Mouse (Mus musculus): Measurements from ENCODE around the gene Rarb. TPM values are rescaled to one million over a fixed set of nuclear protein-coding genes. Genes with fewer than 3 reads are reported as not detected.

Rarb gene
- total and polyA plus RNA-seq, 3 experiments = 0.11 TPM; not detected in 2

DNA sequence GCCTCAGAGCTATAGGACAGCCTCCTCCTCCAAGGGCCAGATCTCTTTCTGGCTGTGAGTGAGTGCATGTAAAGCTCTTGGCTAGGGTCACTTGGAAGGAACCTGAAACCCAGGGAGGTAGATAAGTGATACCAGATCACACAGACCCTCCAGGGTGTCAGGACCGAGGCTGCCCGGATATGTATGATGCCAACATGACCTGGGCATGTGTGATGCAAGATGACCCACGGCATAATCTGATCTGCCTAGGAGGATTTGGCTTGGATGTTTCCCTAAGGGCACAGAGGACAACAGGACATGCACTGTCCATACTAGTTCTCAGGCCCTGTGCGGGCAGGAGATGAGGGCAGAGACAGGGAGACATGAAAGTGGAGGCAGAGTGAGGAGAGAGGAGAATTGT is 374.1 kb downstream of the Rarb start:
- Histone ChIP-seq H3K9me3 (replicated peaks) (no peaks in the 10 kb centered on the region), H3K4me3 (ENCODE audit: low read depth, low read length) (no peak overlapping the region), H3K36me3 (replicated peaks) (no peaks in the 10 kb centered on the region), H3K27me3 (ENCODE audit: insufficient read depth, low read length) (peaks cover 19% of the 10 kb centered on the region), H3K4me1 (ENCODE audit: insufficient read depth, low read depth, low read length) (no peaks in the 10 kb centered on the region)
- ATAC-seq (ENCODE audit: extremely low read depth, insufficient number of reproducible peaks, low FRiP score, poor library complexity, severe bottlenecking) = no peak
- no peak for DNase-seq (ENCODE audit: low spot score)
- TF ChIP-seq TAL1 (conservative IDR thresholded peaks at IDR 0.05; ENCODE audit: low read depth, low read length) (no peak), CTCF (IDR thresholded peaks at IDR 0.05; ENCODE audit: low read depth, low read length) (no peak), POLR2AphosphoS5 (IDR thresholded peaks at IDR 0.05; ENCODE audit: insufficient replicate concordance, low read depth, low read length) (no peak), GATA2 (IDR thresholded peaks at IDR 0.05; ENCODE audit: borderline replicate concordance, low read depth, low read length) (no peak), GATA1 (IDR thresholded peaks at IDR 0.05; ENCODE audit: borderline replicate concordance, low read length) (no peak)

DNA sequence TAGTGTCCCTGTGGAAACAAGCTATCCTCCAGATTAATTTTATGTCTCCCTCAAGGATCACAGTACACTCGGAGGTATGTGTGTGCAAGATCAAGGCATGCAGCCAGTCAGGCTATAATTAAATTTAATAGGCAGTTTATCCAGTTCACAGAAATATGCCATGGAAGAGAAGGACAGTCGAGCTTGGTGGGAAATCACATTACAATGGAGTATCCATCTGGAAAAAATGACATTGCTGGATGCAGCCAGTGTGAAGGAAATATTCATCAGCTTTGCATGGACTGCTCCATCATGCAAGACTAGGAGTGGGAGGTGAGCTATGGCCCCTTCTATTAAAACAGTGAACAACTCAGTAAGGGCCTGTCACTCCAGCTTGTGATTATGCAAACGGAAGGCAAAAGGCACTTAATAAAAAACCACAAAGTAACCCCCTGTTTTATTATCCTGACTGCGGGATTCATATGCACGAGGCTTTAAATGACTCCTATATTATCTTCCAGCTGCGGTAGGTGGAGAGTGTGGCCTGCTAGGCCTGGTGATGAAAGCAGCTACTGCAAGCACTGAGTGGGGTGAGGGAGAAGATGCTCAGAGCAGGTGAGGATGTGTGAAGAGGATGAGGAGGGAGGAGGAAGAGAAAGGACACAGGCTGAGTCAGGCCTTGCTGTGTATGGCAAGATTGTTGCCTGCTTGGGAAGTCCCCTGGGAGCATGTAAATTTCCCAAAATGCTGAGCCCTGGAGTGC is 379.4 kb downstream of the Rarb start:
- Histone ChIP-seq H3K4me3 (ENCODE audit: low read depth, low read length) (no peak overlapping the region), H3K36me3 (replicated peaks) (peaks cover 18% of the 10 kb centered on the region), H3K27me3 (ENCODE audit: insufficient read depth, low read length) (peaks cover 19% of the 10 kb centered on the region), H3K9me3 (replicated peaks) (no peaks in the 10 kb centered on the region), H3K4me1 (ENCODE audit: insufficient read depth, low read depth, low read length) (no peaks in the 10 kb centered on the region)
- TF ChIP-seq GATA1 (IDR thresholded peaks at IDR 0.05; ENCODE audit: borderline replicate concordance, low read length) = no peak
- no peak for DNase-seq (ENCODE audit: low spot score)
- no peak for ATAC-seq (ENCODE audit: extremely low read depth, insufficient number of reproducible peaks, low FRiP score, poor library complexity, severe bottlenecking)

DNA sequence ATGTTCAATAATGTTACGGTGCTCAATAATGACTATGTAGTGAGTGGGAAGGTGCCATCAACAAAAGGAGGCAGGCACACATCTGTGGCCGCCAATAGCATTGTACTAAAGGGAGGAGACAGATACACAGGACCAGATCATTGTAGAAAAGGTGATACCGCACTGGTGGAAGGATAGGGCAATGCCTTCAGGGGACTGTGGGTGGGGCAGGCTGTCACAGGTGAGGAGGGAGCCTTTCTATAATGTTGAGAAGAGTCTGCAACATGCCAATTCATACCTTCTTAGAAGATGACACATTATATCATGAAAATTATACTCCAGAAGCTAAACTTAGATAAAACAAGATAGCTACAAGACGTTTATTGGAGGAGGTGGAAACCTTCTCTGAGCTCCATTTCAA is 381.6 kb downstream of the Rarb start:
- Histone ChIP-seq H3K27me3 (ENCODE audit: insufficient read depth, low read length) (peaks cover 13% of the 10 kb centered on the region), H3K9me3 (replicated peaks) (no peaks in the 10 kb centered on the region), H3K4me1 (ENCODE audit: insufficient read depth, low read depth, low read length) (no peaks in the 10 kb centered on the region), H3K4me3 (ENCODE audit: low read depth, low read length) (no peak overlapping the region), H3K36me3 (replicated peaks) (peaks cover 37% of the 10 kb centered on the region)
- no peak for DNase-seq (ENCODE audit: low spot score)
- no peak for ATAC-seq (ENCODE audit: extremely low read depth, insufficient number of reproducible peaks, low FRiP score, poor library complexity, severe bottlenecking)
- TF ChIP-seq GATA1 (IDR thresholded peaks at IDR 0.05; ENCODE audit: borderline replicate concordance, low read length) = no peak
- TF ChIP-seq POLR2AphosphoS5 (IDR thresholded peaks at IDR 0.05; ENCODE audit: insufficient replicate concordance, low read depth, low read length) = no peak
- TF ChIP-seq GATA2 (IDR thresholded peaks at IDR 0.05; ENCODE audit: borderline replicate concordance, low read depth, low read length) = no peak
- no peak for TF ChIP-seq CTCF (IDR thresholded peaks at IDR 0.05; ENCODE audit: low read depth, low read length)
- TF ChIP-seq TAL1 (conservative IDR thresholded peaks at IDR 0.05; ENCODE audit: low read depth, low read length) = no peak

DNA sequence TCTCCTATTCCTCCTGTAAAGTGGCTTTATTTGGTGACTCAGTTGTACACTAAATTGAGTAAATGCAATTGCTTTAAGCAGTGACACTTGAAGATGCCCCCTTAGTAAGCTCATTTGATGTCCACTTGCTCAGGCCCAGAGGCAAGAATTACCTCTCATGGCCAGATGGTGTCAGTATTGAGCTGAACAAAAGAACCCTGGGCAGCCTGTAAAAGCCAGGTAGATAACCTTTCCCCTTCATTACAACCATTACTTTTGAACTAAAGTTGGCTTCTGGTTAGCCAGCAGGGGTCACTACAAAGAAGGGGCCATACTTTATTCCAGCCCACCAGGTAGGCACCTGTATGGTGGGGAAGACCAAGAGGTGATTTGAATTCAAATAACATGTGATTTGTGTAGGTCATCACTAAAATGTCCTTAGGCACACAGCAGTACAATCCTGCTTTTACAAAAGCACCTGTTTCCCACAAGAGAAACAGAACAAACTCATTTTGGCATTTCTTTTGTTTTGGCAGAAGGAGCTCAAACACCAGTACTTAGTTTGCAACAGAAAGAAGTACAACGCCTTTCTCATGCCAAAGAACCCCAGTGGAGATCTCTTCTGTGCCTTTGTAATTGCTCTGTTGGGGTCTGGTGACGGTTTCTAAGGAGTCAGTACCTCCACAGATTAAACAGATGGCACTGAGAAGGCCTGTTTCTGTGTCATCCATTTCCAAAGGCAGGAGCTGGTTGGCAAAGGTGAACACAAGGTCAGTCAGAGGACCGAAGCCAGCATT is 384.4 kb downstream of the Rarb start:
- H3K4me3 ChIP-seq (ENCODE audit: low read depth, low read length) = no peak overlapping the region
- TF ChIP-seq CTCF (IDR thresholded peaks at IDR 0.05; ENCODE audit: low read depth, low read length) (peak; percentile 44), GATA1 (IDR thresholded peaks at IDR 0.05; ENCODE audit: borderline replicate concordance, low read length) (no peak)
- peak; percentile 14 for DNase-seq (ENCODE audit: low spot score)
- ATAC-seq (ENCODE audit: extremely low read depth, insufficient number of reproducible peaks, low FRiP score, poor library complexity, severe bottlenecking) = peak; percentile 28; the same call in 1 of the 2 replicates
- H3K4me1 ChIP-seq (ENCODE audit: insufficient read depth, low read depth, low read length) = no peaks in the 10 kb centered on the region
- H3K27me3 ChIP-seq (ENCODE audit: insufficient read depth, low read length) = no peaks in the 10 kb centered on the region
- H3K36me3 ChIP-seq (replicated peaks) = peaks cover 60% of the 10 kb centered on the region
- no peaks in the 10 kb centered on the region for H3K9me3 ChIP-seq (replicated peaks)

DNA sequence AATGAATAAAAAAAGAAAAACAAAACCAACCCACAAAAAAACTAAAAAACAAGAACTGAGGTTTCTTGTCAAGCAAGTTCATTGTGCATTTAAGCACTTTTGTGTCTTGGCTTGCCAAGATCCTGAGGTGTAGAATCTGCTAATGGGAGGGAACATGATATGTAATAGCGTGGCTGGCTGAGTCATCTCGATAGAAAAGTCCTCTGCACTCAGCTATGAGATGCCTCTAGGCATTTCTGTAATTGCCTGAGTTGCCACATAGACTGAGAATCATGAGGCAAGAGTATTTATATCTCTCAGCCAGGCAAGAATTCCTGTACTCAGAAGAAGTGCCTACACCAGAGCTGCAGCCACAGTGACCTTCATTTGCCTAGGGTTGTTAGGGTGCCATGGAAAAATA is 385.8 kb downstream of the Rarb start:
- no peak for TF ChIP-seq GATA2 (IDR thresholded peaks at IDR 0.05; ENCODE audit: borderline replicate concordance, low read depth, low read length)
- no peak for ATAC-seq (ENCODE audit: extremely low read depth, insufficient number of reproducible peaks, low FRiP score, poor library complexity, severe bottlenecking)
- DNase-seq (ENCODE audit: low spot score) = no peak
- peaks cover 71% of the 10 kb centered on the region for H3K36me3 ChIP-seq (replicated peaks)
- H3K4me1 ChIP-seq (ENCODE audit: insufficient read depth, low read depth, low read length) = no peaks in the 10 kb centered on the region
- H3K4me3 ChIP-seq (ENCODE audit: low read depth, low read length) = no peak overlapping the region
- H3K9me3 ChIP-seq (replicated peaks) = no peaks in the 10 kb centered on the region
- H3K27me3 ChIP-seq (ENCODE audit: insufficient read depth, low read length) = no peaks in the 10 kb centered on the region

DNA sequence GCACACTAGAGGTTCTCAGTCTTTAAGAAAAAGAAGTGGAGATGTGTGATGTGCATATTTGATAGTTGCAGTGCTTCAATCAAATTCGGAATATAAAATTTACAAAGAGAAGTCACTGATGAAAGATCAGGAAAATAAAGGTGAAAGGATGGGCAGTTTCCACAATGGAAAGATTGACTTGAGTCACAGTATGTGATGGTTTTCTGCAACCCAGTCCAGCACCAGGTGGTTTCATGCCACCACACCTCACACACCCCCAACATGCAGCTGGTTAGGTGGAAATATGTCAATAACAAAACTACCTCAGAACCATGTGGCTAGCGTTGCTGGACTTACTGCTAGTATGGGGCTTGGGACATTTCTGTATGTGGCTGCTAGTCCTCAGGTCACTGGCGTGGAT is 386.4 kb downstream of the Rarb start:
- no peak for DNase-seq (ENCODE audit: low spot score)
- Histone ChIP-seq H3K36me3 (replicated peaks) (peaks cover 73% of the 10 kb centered on the region), H3K27me3 (ENCODE audit: insufficient read depth, low read length) (no peaks in the 10 kb centered on the region), H3K9me3 (replicated peaks) (no peaks in the 10 kb centered on the region), H3K4me3 (ENCODE audit: low read depth, low read length) (no peak overlapping the region), H3K4me1 (ENCODE audit: insufficient read depth, low read depth, low read length) (no peaks in the 10 kb centered on the region)
- TF ChIP-seq GATA2 (IDR thresholded peaks at IDR 0.05; ENCODE audit: borderline replicate concordance, low read depth, low read length) (no peak), TAL1 (conservative IDR thresholded peaks at IDR 0.05; ENCODE audit: low read depth, low read length) (no peak), CTCF (IDR thresholded peaks at IDR 0.05; ENCODE audit: low read depth, low read length) (no peak), GATA1 (IDR thresholded peaks at IDR 0.05; ENCODE audit: borderline replicate concordance, low read length) (no peak)
- no peak for ATAC-seq (ENCODE audit: extremely low read depth, insufficient number of reproducible peaks, low FRiP score, poor library complexity, severe bottlenecking)
